Mouse (Mus musculus): Measurements from ENCODE around the gene Nckap5. TPM values are rescaled to one million over a fixed set of nuclear protein-coding genes. Genes with fewer than 3 reads are reported as not detected.

Gene Nckap5
- polyA plus RNA-seq, 2 experiments = 6.8 to 14.9 TPM

DNA sequence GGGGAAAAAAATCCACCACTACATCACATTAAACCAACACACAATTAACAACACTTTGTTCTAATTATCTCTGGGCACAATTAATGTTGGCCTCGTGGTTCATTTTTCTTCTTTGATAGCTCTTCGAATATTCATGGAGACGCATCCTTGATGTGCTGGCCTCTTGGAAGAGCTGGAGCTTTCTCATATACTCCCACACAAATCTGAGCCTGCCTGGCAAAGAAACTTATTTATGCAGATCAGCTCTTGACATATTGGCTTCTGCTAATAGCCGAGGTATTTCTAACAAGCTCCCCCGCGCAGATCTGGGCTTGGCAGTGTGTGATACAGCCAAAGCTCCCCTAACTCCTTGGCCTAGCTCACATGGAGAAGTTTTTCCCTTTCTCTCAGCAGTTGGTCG, 621.5 kb downstream of the Nckap5 start:
- Histone ChIP-seq H3K4me1 (ENCODE audit: control insufficient read depth, insufficient read depth, low read length) (no peaks in the 10 kb centered on the region), H3K4me2 (replicated peaks; ENCODE audit: low read depth, low read length, severe bottlenecking) (no peak overlapping the region), H3K9me3 (ENCODE audit: control insufficient read depth, low read length) (no peaks in the 10 kb centered on the region), H3K36me3 (ENCODE audit: control insufficient read depth, insufficient read depth, low read length) (no peaks in the 10 kb centered on the region), H3K27ac (replicated peaks; ENCODE audit: low read depth, low read length) (no peak overlapping the region), H3K4me3 (replicated peaks; ENCODE audit: low read length) (no peak overlapping the region), H3K9ac (ENCODE audit: low read depth, low read length, severe bottlenecking) (no peak overlapping the region), H3K27me3 (ENCODE audit: control insufficient read depth, insufficient read depth, low read length) (no peaks in the 10 kb centered on the region)
- DNase-seq (ENCODE audit: low spot score) = no peak
- WGBS = 87% methylated on average over 7 of the region's 7 CpGs
- ATAC-seq (ENCODE audit: low FRiP score, low read depth) = no peak
- TF ChIP-seq POLR2A (IDR thresholded peaks at IDR 0.05; ENCODE audit: borderline replicate concordance, extremely low read depth, insufficient read depth, insufficient read length) = no peak

DNA sequence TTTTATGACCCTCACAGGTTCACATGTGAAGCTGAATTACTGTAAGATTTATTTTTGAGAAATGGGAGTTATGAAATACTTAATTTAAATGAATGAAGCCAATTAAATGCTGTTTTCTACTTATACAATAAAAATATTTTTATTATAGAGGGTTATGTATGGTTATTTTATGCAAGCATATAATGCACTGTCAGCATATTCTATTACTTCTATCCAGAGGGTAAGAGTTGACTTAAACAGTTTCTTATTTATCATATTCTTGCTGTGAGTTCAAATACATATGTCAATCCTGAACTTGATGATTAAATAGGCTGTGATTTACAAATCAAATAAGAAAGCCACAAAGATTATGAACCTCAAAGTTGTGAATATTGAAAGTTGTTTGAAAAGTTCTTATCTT, 633.7 kb downstream of the Nckap5 start:
- no peak for TF ChIP-seq POLR2A (IDR thresholded peaks at IDR 0.05; ENCODE audit: borderline replicate concordance, extremely low read depth, insufficient read depth, insufficient read length)
- Histone ChIP-seq H3K4me1 (ENCODE audit: control insufficient read depth, insufficient read depth, low read length) (no peaks in the 10 kb centered on the region), H3K36me3 (ENCODE audit: control insufficient read depth, insufficient read depth, low read length) (no peaks in the 10 kb centered on the region), H3K27me3 (ENCODE audit: control insufficient read depth, insufficient read depth, low read length) (no peaks in the 10 kb centered on the region), H3K9me3 (ENCODE audit: control insufficient read depth, low read length) (no peaks in the 10 kb centered on the region), H3K4me2 (replicated peaks; ENCODE audit: low read depth, low read length, severe bottlenecking) (no peak overlapping the region), H3K27ac (replicated peaks; ENCODE audit: low read depth, low read length) (no peak overlapping the region), H3K9ac (ENCODE audit: low read depth, low read length, severe bottlenecking) (no peak overlapping the region), H3K4me3 (replicated peaks; ENCODE audit: low read length) (no peak overlapping the region)
- no peak for ATAC-seq (ENCODE audit: low FRiP score, low read depth)
- no peak for DNase-seq (ENCODE audit: low spot score)

DNA sequence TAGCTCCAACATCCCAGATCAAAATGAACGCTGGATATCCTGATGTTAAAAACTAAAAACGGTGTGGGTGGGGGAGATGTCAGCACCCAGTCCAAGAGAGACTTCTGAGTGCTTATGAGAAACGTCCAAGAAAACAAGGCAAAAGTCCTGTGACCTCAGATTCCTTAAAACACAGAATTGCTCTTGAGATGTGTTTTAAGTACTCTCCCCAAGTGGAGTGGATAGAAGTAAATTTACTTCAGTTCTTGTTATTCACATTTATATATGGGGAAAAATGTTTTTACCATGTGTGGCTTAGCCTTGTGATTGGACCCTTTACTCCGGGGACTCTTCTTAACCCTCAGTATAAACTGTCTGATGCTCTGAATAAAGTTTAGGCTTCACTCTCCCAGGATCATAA, 640.2 kb downstream of the Nckap5 start:
- DNase-seq (ENCODE audit: low spot score) (no peak), ATAC-seq (ENCODE audit: low FRiP score, low read depth) (no peak)
- TF ChIP-seq POLR2A (IDR thresholded peaks at IDR 0.05; ENCODE audit: borderline replicate concordance, extremely low read depth, insufficient read depth, insufficient read length) = no peak
- H3K4me2 ChIP-seq (replicated peaks; ENCODE audit: low read depth, low read length, severe bottlenecking) = no peak overlapping the region
- WGBS = 76% methylated on average over 4 of the region's 4 CpGs
- H3K4me1 ChIP-seq (ENCODE audit: control insufficient read depth, insufficient read depth, low read length) = no peaks in the 10 kb centered on the region
- no peak overlapping the region for H3K4me3 ChIP-seq (replicated peaks; ENCODE audit: low read length)
- H3K9me3 ChIP-seq (ENCODE audit: control insufficient read depth, low read length) = no peaks in the 10 kb centered on the region
- no peak overlapping the region for H3K27ac ChIP-seq (replicated peaks; ENCODE audit: low read depth, low read length)
- no peaks in the 10 kb centered on the region for H3K27me3 ChIP-seq (ENCODE audit: control insufficient read depth, insufficient read depth, low read length)
- H3K9ac ChIP-seq (ENCODE audit: low read depth, low read length, severe bottlenecking) = no peak overlapping the region
- no peaks in the 10 kb centered on the region for H3K36me3 ChIP-seq (ENCODE audit: control insufficient read depth, insufficient read depth, low read length)

DNA sequence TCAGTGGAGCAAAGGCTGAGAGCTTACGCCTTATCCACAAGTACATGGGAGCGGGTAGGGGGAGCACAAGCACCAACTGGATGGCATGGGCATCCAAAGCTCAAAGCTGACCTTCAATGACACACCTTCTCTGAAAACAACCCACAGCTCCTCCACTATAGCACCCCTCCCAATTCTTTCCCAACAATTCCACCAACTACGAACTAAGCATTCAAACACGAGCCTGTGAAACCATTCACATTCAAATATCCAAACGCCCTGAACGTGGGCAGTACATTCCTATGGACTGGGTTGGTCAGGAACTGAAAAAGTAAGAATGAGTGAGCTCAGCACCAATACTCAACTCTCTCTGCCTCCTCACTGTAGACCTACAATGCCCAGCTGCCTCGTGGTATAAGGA, 646.8 kb downstream of the Nckap5 start:
- H3K9ac ChIP-seq (ENCODE audit: low read depth, low read length, severe bottlenecking) = no peak overlapping the region
- no peak for TF ChIP-seq POLR2A (IDR thresholded peaks at IDR 0.05; ENCODE audit: borderline replicate concordance, extremely low read depth, insufficient read depth, insufficient read length)
- H3K36me3 ChIP-seq (ENCODE audit: control insufficient read depth, insufficient read depth, low read length) = no peaks in the 10 kb centered on the region
- H3K27ac ChIP-seq (replicated peaks; ENCODE audit: low read depth, low read length) = no peak overlapping the region
- no peak overlapping the region for H3K4me3 ChIP-seq (replicated peaks; ENCODE audit: low read length)
- H3K9me3 ChIP-seq (ENCODE audit: control insufficient read depth, low read length) = no peaks in the 10 kb centered on the region
- no peak overlapping the region for H3K4me2 ChIP-seq (replicated peaks; ENCODE audit: low read depth, low read length, severe bottlenecking)
- no peaks in the 10 kb centered on the region for H3K4me1 ChIP-seq (ENCODE audit: control insufficient read depth, insufficient read depth, low read length)
- no peak for ATAC-seq (ENCODE audit: low FRiP score, low read depth)
- no peaks in the 10 kb centered on the region for H3K27me3 ChIP-seq (ENCODE audit: control insufficient read depth, insufficient read depth, low read length)
- 94% methylated on average over 7 of the region's 7 CpGs for WGBS
- no peak for DNase-seq (ENCODE audit: low spot score)

DNA sequence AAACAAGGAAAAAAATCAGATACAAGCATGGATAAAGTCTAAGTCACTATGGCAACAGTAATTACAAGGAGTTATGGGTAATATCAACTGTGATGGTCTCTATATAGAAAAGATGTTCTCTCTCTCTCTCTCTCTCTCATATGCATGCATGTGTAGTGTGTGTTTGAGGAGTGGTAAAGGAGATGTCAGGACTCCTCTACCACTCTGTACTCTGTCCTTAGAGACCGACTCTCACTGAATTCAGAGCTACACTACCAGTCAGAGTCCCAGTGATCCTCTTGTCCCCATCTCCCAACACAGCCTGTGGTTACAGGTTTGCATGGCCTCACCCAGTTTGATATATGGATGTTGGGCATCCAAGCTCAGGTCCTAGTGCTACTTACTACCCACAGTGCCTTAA, 662.0 kb downstream of the Nckap5 start:
- no peak overlapping the region for H3K4me3 ChIP-seq (replicated peaks; ENCODE audit: low read length)
- no peaks in the 10 kb centered on the region for H3K9me3 ChIP-seq (ENCODE audit: control insufficient read depth, low read length)
- no peaks in the 10 kb centered on the region for H3K27me3 ChIP-seq (ENCODE audit: control insufficient read depth, insufficient read depth, low read length)
- H3K9ac ChIP-seq (ENCODE audit: low read depth, low read length, severe bottlenecking) = no peak overlapping the region
- no peak for TF ChIP-seq POLR2A (IDR thresholded peaks at IDR 0.05; ENCODE audit: borderline replicate concordance, extremely low read depth, insufficient read depth, insufficient read length)
- DNase-seq (ENCODE audit: low spot score) (no peak), ATAC-seq (ENCODE audit: low FRiP score, low read depth) (no peak)
- no peaks in the 10 kb centered on the region for H3K36me3 ChIP-seq (ENCODE audit: control insufficient read depth, insufficient read depth, low read length)
- H3K4me2 ChIP-seq (replicated peaks; ENCODE audit: low read depth, low read length, severe bottlenecking) = no peak overlapping the region
- no peak overlapping the region for H3K27ac ChIP-seq (replicated peaks; ENCODE audit: low read depth, low read length)
- no peaks in the 10 kb centered on the region for H3K4me1 ChIP-seq (ENCODE audit: control insufficient read depth, insufficient read depth, low read length)
- WGBS = 75% methylated on average over 1 of the region's 1 CpGs

DNA sequence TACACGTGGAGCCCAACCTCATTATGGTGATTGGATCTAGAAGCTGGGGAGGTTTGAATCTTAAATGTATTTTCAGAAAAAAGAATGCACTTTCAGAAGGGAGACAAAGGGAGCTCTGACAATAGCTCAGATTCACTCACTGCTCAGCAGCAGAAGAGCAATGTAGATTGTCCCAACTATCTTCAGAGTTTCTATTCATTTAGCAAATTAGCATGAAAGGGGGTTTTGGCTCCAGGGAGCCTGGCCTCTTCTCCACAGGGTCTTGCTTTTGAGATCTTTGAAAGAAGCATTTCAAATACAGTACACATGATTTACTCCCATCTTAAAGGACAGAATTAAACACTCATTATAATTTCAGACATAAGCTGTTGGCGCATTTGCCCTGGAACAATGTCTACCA, 662.5 kb downstream of the Nckap5 start:
- Histone ChIP-seq H3K4me3 (replicated peaks; ENCODE audit: low read length) (no peak overlapping the region), H3K9ac (ENCODE audit: low read depth, low read length, severe bottlenecking) (no peak overlapping the region)
- 62% methylated on average over 2 of the region's 2 CpGs for WGBS

More for the DNA sequence above, 662.5 kb downstream of the Nckap5 start:
- no peak for TF ChIP-seq POLR2A (IDR thresholded peaks at IDR 0.05; ENCODE audit: borderline replicate concordance, extremely low read depth, insufficient read depth, insufficient read length)
- H3K27me3 ChIP-seq (ENCODE audit: control insufficient read depth, insufficient read depth, low read length) = no peaks in the 10 kb centered on the region
- H3K4me2 ChIP-seq (replicated peaks; ENCODE audit: low read depth, low read length, severe bottlenecking) = no peak overlapping the region
- H3K36me3 ChIP-seq (ENCODE audit: control insufficient read depth, insufficient read depth, low read length) = no peaks in the 10 kb centered on the region
- no peak for ATAC-seq (ENCODE audit: low FRiP score, low read depth)
- no peaks in the 10 kb centered on the region for H3K4me1 ChIP-seq (ENCODE audit: control insufficient read depth, insufficient read depth, low read length)
- no peak overlapping the region for H3K27ac ChIP-seq (replicated peaks; ENCODE audit: low read depth, low read length)
- no peak for DNase-seq (ENCODE audit: low spot score)
- no peaks in the 10 kb centered on the region for H3K9me3 ChIP-seq (ENCODE audit: control insufficient read depth, low read length)

Measured in limb, embryonic 14.5 days (tissue).